Mouse (Mus musculus): ENCODE data around the gene Aass.

DNA sequence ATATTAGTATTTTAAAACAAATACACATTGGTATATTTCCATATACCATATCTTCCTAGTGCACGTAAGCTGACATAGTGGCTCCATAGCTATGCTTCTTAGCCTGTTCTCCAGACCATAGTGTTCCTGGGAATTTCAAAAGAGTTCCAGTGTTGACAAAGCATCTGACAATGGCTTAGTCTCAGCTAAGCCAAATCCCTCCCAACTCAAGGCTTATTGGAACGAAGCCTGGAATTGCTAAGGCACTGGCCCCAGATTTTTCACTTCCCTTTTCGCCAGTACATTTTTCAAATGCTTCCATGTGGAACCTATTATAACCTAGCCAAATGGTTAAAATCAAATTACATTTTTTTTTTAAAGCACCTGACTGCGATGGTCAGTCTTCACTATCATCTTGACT is 3.6 kb downstream of the Aass start:
- no peak for TF ChIP-seq CTCF (IDR thresholded peaks at IDR 0.05; ENCODE audit: low read depth)
- TF ChIP-seq EP300 (optimal IDR thresholded peaks at IDR 0.05), result no peak
